Mouse (Mus musculus): Measurements from ENCODE around the gene Pate4. TPM values are rescaled to one million over a fixed set of nuclear protein-coding genes. Genes with fewer than 3 reads are reported as not detected.

The Pate4 gene
- total RNA-seq, 2 experiments from 2014 or later: not detected

Other genes starting within 250 kb of the Pate4 start
- gene Cdon, start 190.8 kb downstream of the Pate4 start, total RNA-seq (2021): 10 to 100 TPM; 62.0 to 63.2 TPM
- gene Gm1113, start 93.7 kb downstream of the Pate4 start, total RNA-seq (2021): not detected
- under 1 TPM; 0.10 to 0.15 TPM for gene Ddx25, start 53.4 kb downstream of the Pate4 start, total RNA-seq (2021)
- 10 to 100 TPM in 1 of 2 experiments, 1 to 10 TPM in 1; 9.0 to 11.8 TPM for gene Pus3, start 53.3 kb downstream of the Pate4 start, total RNA-seq (2021)
- under 1 TPM; 0.21 to 0.42 TPM for gene Pate2, start 41.7 kb downstream of the Pate4 start, total RNA-seq (2021)
- gene Hyls1, start 41.5 kb downstream of the Pate4 start, total RNA-seq (2021): 1 to 10 TPM; 3.0 to 4.1 TPM
- not detected for gene Pate3, start 36.3 kb upstream of the Pate4 start, total RNA-seq (2021)
- gene Pate1, start 75.4 kb upstream of the Pate4 start, total RNA-seq (2021): not detected
- not detected for gene Gm17677, start 129.1 kb upstream of the Pate4 start, total RNA-seq (2021)
- gene Gm17727, start 166.2 kb upstream of the Pate4 start, total RNA-seq (2021): not detected
- not detected for gene Gm27235, start 178.2 kb upstream of the Pate4 start, total RNA-seq (2021)
- gene D730048I06Rik, start 178.2 kb upstream of the Pate4 start, total RNA-seq (2021): not detected
- not detected for gene 9230110F15Rik, start 232.2 kb upstream of the Pate4 start, total RNA-seq (2021)